Mouse (Mus musculus) urinary bladder, postnatal 36 days (tissue): ENCODE data around the gene Scrt2.

Experiments used
- DNase-seq, 2 experiments: peaks; one replicate each; pipeline ENCODE4 v3.0.0; 2022; ENCODE audit warnings: low spot score in 2 of 2, mixed read lengths in 1 of 2

Gene Scrt2

DNA sequence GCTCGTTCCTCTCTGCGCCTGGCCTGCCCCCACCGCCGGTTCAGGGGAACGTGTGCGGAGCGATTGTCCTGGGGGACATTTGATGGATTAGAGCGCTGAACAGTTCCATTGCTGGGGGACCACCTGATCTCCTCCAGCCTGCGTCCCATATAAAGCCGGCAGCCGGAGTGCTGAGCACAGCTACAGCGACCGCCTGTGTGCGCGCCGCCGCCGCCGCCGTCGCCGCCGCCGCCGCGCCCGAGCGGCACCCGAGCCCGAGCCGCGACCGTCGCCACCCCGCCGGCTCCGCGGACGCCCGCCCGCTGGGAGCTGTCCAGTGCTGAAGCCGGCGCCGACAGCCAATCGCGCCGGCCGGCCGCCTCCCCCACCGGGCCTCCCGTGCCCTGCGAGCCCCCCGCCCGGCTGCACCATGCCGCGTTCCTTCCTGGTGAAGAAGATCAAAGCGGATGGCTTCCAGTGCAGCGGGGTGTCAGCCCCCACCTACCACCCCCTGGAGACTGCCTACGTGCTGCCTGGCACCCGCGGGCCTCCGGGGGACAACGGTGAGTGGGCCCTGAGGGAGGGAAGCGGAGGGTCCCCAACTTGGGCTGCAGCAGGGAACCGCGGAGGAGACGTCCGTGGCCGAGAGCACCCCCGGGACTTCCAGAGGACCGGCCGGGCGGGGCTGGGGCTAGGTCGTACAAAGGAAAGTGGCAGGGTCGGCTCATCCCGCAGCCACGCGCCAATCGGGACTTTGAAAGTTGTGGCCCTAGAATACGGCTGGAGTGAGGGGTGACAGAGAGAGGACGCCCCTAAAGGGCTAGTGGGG is 516 bp downstream of the Scrt2 start:
- peak; percentile 66 to 78 for DNase-seq

DNA sequence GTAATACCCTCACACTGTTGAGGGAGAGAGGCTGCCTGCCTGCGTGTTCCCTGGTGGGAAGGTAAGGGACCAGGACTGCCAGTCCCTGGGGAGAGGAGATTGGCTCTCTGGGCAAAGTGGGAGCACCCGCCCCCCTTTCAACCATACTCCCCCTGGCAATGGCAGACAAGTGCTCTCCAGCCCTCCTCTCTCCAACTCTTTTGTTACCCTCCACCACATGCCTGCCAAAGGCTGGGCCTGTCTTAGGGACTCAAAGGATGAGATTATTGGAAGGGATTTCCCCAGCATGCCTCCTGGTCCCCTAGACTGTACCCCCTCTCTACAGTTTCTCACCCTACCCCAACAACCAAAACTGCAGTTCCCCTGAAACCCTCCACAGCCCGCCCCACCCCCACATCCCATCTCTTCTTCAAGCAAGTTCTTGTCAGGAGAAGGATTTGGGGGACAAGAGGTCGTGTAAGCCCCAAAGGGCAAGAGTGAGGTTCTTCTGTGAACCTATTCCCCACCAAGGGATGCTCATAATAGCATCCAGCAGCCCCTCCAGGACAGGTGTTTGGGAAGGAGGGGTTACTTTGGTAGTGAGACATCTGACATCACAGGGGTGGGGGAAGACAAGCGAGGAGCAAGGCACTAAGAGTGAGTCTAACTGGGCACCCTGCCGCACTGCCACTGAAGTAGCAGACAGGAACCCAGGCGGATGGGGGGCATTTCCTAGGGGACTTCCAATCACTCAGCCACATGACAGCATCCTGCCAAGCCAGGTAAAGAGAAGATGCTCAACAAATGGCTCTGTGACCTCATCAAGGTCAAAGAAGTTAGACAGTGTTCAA is 1.3 kb downstream of the Scrt2 start:
- DNase-seq: no peak

DNA sequence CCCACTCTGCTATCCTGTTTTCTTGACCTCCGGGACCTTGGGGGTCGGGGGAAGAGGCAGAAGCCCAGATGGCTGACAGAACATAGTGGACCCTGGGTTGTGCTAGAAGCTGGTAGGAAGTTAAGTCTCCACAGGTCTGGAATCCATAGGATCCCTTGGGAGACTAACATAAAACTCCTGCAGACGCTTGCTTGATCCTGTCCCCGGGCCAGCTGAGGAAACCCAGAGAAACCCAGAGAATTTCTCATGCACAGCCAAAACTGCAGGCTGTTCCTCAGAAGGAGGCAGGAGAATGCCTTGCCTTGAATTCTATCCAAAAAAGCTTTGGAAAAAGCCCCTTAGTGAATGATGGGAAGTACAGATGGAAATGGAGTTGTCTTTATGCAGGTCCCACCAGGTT is 2.1 kb downstream of the Scrt2 start:
- no peak for DNase-seq

DNA sequence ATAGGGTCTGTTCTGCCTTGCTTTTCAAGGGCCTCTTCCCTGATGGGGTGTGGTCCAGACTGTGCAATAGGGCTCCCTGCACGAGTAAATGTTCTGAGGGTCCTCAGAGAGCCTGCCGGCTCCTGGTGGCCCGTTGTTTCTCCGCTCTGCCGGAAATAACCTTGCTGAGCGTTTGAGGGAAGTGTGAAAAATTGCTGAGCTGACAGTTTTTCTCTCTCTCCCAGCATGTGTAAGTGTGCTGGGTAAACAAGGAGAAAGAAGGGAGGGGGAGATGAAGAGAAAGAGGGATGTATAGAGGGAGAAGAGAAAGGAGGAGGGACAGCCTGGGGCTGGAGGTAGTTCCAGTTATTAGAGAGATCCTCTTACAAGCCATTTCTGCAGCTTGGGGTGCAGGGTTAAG is 3.0 kb downstream of the Scrt2 start:
- no peak for DNase-seq

DNA sequence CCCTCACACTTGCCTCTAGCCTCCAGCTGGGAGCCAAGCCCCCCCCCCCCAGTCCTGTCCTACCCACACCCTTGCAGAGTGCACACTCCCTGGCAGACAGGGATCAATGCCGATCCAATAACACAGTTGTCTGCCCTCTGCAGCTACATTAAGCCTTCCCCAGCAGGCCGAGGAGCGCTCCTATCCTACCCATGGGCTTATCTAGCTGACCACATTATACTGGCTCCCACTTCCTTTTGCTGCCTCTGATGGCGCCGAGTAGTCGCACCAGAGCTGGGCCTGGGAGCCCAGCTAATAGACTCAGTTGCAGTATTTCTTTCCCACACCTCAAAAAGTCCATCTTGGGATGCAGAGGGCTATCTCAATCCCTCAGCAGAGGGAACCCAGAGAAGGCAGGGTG is 4.1 kb downstream of the Scrt2 start:
- DNase-seq: no peak

DNA sequence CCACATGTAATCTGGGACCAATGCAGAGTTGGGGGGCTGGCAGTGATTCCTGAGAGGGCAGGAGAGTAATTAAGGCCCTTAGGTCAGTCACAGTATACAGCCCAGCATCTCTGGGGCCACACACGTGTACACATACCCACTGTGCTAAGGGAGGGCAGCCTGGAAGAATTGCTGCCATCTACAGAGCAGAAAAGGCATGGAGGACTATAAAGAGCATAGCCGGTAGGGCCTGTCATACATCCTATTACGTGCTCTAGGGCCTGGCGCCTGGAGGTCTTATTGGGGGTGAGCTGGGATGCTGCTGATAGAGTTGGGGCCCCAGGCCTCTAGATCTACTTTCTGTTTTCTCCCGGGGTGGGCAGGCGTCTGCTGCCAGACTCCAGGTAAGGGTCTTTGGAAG is 5.1 kb downstream of the Scrt2 start:
- no peak for DNase-seq

DNA sequence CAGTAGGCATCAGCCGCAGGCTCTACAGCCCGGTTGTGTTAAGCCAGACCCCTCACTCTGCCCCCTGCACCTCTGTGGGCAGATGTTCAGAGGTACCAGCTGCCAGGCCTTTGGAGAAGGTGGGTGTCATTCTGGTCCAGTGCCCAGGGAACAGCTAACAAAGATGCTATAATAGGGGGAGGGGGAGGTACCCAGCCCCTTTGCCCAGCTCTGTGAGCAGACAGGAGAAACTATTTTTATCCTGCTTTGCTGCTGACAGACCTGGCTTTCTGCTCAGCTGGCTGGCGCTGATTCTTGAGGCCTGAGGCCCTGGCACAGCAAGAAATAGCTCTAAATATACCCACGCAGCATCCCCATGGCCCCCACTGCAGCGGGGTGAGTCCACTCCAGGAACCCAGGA is 5.8 kb downstream of the Scrt2 start:
- DNase-seq: no peak

DNA sequence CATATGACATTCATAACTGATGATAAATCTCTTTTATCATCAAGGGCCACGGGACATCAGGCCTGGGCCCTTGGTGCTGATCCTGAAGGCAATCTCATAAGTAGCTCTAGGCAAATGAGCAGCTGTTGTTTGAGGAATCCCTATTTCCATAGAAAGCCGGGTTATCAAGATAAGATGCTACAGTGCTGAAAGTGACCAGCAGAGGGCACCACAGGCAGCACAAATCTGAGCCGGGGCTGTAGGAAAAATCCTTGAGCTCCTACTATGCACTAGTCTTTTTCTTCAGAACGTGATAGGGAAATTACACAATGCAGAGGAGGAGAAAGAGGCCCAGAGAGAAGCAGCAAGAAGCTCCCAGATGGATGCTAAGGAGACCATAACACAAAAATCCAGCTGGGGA is 7.7 kb downstream of the Scrt2 start:
- peak; percentile 33 to 37 for DNase-seq

DNA sequence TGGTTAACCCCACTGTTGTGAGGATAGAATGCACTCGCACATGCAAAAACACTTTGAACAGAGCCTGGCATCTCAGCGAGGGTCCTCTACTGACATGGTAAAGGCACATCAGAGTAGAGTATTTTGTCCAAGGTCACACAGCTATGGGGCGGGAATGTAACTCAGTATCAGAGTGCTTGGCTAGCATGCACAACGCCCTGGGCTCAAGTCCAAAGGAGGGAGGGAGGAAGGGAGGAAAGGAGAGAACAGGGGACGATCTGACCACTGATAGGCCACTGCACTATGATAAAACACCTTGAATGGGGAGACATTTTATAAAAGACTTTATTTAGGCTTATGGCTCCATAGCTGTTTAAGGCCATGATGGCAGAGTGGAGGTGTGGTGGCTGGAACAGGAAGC is 8.3 kb downstream of the Scrt2 start:
- no peak for DNase-seq

DNA sequence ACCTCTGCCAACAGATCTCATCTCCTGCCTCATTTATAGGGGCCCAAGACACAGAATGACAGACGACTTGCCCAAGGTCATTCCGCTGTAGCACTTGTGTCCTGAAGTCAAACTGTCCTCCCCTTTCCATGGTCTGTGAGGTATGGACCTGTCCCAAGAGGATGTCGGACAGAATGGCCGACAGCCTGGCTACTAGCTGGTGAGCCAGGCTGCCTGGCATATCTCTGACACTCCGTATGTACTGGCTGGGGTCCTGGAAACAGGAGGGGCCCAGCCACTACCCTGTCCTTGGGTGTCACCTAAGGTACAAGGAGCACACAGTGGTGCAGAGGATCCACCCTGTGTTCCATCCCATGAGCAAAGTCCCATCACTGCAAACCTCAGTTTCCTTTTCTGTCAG is 9.2 kb downstream of the Scrt2 start:
- no peak for DNase-seq

DNA sequence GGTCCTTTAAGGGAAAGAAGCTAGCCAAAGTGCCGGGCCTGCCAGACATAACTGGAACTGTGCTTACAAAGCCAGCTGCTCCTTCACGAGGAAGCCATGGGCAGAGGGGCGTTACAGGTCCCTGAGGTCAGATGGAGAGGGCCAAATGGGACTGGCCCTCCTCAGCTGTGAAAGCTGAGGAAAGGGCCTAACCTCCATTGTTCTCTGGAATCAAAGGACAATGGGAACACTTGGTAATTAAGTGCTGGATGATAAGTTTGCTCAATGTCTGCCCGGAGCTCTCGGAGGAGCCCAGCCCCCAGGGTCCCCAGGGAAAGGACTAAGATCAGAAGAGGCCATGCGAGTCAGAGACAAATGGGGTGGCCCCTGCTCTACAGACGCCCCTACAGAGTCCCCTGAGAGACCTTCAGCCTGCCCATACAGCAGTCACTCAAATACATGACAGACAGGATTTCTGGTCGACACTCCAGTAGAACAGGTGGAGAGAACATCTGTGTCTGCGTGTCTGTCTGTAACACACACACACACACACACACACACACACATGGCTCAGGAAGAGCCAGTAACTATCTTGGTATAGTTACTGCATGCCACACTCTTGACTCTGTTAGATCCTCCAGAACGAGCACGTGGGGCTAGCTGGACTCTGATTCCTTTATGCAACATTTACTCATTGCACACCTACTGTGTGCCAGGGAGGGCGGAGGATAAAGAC is 10.2 kb downstream of the Scrt2 start:
- DNase-seq: no peak

DNA sequence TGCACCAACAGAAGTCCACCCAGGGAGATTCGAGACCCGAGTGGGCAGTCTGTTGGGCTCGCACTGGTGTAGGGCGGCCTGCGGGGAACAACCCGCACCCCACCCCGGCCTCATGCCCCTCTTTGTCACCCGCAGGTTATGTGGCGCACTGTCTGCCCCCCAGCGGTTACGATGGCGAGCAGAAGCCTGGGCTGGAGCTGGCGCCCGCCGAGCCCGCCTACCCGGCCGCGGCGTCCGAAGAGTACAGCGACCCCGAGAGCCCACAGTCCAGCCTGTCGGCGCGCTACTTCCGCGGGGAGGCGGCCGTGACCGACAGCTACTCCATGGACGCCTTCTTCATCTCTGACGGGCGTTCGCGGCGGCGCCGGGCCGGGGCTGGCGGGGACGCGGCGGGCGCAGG is 11.6 kb downstream of the Scrt2 start:
- DNase-seq: no peak

DNA sequence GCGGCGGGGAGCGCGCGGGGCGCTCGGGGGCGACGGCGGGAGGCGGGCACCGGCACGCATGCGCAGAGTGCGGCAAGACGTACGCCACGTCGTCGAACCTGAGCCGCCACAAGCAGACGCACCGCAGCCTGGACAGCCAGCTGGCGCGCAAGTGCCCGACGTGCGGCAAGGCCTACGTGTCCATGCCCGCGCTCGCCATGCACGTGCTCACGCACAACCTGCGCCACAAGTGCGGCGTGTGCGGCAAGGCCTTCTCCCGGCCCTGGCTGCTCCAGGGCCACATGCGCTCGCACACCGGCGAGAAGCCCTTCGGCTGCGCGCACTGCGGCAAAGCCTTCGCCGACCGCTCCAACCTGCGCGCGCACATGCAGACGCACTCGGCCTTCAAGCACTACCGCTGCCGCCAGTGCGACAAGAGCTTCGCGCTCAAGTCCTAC is 12.0 kb downstream of the Scrt2 start:
- DNase-seq: no peak

DNA sequence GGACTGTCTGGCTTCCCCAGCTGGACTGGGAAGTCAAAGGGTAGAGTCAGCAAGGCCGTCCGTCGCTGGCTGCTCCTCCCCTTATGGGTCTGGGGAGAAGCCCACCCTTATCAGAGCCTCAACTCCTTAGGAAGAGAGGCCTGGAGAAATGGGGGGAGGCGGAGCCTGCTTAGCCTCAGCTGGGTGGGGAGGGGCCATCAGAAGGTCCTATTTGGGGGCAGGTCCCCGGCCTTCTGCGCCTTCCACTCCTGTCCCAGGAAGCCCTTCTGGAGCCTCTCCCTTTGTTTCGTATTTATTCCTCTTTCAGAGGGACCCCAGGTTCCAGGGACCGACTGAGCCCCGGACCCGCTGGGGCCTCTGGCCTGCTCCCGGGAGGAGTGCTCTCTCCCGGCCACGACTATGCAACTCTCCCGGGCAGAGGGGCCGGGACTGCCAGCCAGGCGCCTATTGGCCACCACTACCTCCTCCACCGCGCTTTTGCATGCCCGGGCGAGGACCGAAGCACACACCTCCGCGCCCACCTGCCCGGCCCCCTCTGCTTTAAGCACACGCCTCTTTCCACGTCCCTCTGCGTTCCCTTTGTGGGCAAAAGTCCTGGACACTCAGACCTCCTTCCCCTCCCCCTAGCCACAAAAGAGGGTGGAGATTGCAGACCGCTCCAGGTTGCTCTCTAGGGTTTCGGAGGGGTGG is 13.7 kb downstream of the Scrt2 start:
- no peak for DNase-seq

DNA sequence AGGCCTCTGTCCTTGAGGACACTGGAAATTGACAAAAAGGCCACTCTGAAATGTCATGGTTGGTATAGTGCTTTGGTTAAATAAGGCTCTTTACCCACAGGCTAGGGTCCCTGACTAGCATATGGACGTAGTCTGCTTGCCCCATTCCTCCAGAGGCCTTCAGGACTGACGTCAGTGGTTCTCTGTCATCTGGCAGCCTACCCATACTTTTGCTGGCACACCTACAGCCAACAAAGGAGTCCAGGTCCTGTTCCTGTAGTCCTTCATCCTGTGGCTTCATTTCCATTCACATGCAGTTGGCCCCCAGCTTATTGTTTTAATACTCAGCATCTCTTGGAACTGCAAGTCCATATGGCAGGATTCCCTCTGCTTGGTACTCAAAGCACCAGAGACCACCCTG is 15.6 kb downstream of the Scrt2 start:
- DNase-seq: no peak

DNA sequence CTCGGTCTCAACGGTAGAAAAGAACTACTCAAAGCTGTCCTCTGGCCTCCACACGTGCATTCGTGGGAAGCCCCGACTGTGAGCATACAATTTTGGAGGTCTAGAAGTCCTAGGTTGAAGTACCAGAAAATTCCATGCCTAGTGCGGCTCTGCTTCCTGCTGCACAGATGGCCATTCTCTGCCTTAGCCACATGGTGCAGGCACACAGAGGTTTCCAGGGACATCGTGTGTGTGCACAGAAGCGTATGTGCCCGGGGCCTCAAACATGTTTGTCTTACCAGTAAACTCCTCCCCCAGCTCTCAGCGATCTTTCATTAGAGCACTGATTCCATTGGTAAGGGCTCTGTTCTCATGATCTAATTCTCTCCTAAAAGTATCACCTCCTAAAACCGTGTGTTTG is 16.6 kb downstream of the Scrt2 start:
- no peak for DNase-seq

DNA sequence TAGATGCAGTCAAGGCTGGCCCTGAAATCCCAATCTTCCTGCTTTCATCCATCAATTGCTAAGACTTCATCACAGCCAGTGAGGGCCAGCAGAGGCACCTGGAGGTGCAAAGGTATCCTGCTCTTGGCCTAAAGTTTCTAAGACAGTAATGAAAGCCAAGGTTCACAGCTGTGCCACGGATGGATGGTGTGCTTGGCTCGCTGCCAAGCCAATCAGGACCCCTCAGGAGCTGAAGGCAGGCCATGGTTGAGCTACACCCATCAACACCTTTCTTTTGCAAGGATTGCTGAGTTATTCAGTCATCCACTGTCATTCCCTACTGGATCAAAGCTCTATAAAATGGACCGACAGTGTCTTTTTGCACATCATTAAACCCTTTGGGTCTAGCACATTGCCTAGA is 18.2 kb downstream of the Scrt2 start:
- no peak for DNase-seq

DNA sequence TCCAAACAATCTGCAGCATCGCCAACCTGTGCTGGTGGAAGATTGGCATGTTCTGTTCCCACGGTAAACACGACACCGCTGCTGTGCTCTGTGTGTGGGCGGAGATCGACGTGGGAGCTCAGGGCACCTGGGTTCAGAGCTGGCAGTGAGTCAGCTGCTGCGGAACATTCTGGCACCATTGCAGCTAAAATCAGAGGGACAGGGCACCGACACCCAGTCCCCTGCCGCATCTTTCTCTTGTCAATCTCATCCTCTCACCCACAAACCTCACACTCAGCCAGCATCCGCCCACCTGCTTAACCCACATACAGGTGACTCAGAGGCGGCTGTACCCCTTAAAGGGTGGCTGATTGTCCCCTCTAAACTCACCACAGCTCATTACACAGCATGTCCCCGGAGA is 20.4 kb downstream of the Scrt2 start:
- DNase-seq: no peak

DNA sequence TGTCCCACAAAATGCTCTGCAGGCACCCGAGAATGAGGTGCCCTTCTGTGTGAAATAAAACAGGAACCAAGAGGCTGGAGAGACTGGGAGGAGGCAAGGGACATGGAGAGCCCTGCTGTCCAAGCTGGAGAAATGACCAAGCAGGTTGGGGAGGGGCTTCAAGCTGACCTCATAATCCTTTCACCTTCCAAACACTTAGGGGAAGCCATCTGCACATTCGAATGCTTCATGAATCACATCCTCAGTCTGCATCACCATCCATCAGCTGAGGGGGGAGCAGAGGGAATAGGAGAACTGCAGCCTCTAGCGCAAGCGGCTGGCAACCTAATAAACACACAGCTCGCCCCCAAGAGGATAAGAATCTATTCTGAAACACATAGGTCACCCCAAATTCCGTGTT is 21.0 kb downstream of the Scrt2 start:
- no peak for DNase-seq

DNA sequence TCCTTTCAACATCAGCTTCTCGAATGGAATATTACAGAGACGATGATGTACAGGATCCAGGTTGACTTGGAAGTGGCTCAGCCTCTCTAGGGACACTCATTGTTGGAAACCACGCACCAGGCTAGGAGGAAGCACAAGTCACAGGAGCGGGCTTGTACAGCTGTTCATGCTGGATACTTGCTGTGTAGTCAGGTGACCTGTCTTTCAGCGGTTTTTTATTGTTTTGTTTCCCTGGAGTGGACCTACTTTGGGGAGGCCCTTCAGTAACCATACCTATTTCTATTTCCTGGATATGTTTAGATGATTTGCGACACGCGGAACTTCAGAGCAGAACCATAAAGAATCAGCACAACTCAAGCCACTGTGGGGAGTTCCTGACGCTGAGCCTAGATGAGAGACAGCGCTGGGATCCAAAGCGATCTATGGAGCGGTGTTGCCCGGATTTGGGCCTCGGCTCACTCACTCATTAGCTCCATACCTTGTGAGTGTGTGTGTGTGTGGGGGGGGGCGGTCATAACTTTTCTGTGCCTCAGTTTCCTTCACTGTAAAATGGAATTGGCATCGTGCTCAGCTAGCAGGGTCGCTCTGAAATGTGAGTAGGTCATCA is 23.5 kb downstream of the Scrt2 start:
- no peak for DNase-seq
